Mouse (Mus musculus) MEL (cell line): ENCODE data around the gene Abca3.

Experiments
- CHD1 ChIP-seq: IDR thresholded peaks from 2 replicates; pipeline ENCODE4 v1.6.1; 2012; ENCODE audit warnings: low read depth, mild to moderate bottlenecking, inconsistent platforms, low read length, improper control_type of control experiment
- CTCF ChIP-seq, 3 experiments: IDR thresholded peaks in 2 of 3; conservative IDR thresholded peaks in 1 of 3; 2 replicates each; pipeline ENCODE4 v1.5.1; 2011 to 2012; ENCODE audit warnings: low read length in 3 of 3, low read depth in 2 of 3, mild to moderate bottlenecking in 2 of 3, improper control_type of control experiment in 1 of 3, inconsistent platforms in 1 of 3, mixed read lengths in 1 of 3, moderate library complexity in 1 of 3; ENCODE audit not compliant: control insufficient read depth in 1 of 3, insufficient read depth in 1 of 3, poor library complexity in 1 of 3, severe bottlenecking in 1 of 3
- EP300 ChIP-seq, 2 experiments: IDR thresholded peaks; 2 replicates each; pipeline ENCODE4 v1.6.1; 2011; ENCODE audit warnings: improper control_type of control experiment in 2 of 2, low read length in 2 of 2, low read depth in 1 of 2, mild to moderate bottlenecking in 1 of 2
- KAT2A ChIP-seq: conservative IDR thresholded peaks from 2 replicates; pipeline ENCODE4 v1.6.1; 2012; ENCODE audit warnings: low read depth, low read length, improper control_type of control experiment, inconsistent platforms
- POLR2A ChIP-seq, 2 experiments: IDR thresholded peaks; 2 replicates each; pipeline ENCODE4 v1.6.1; 2011 to 2012; ENCODE audit warnings: low read length in 2 of 2, mild to moderate bottlenecking in 2 of 2, control low read depth in 1 of 2, improper control_type of control experiment in 1 of 2, low read depth in 1 of 2, moderate library complexity in 1 of 2; ENCODE audit not compliant: control insufficient read depth in 1 of 2, insufficient read depth in 1 of 2, poor library complexity in 1 of 2
- POLR2AphosphoS2 ChIP-seq: IDR thresholded peaks from 2 replicates; pipeline ENCODE4 v1.6.1; 2011; ENCODE audit warnings: low read length, improper control_type of control experiment
- TAL1 ChIP-seq: IDR thresholded peaks from 2 replicates; pipeline ENCODE4 v1.6.1; 2012; ENCODE audit warnings: mild to moderate bottlenecking, inconsistent platforms, low read length, moderate library complexity, mixed read lengths
- USF1 ChIP-seq: IDR thresholded peaks from 2 replicates; pipeline ENCODE4 v1.6.1; 2014; ENCODE audit warnings: low read depth, mild to moderate bottlenecking, inconsistent platforms, low read length, improper control_type of control experiment, moderate library complexity
- ZMIZ1 ChIP-seq: IDR thresholded peaks from 2 replicates; pipeline ENCODE4 v1.6.1; 2012; ENCODE audit warnings: low read depth, mild to moderate bottlenecking, inconsistent platforms, low read length, improper control_type of control experiment, moderate library complexity

GRCm38 (mm10) chr17:24414230-24414976 lies 62.7 kb downstream of the Abca3 start, which contains the start of gene Rnps1:
- TF ChIP-seq EP300 (IDR thresholded peaks at IDR 0.05; ENCODE audit: low read depth in 1 of 2, low read length in 2 of 2) (no peak), CTCF (IDR thresholded peaks at IDR 0.05 in 2 of 3, conservative IDR thresholded peaks at IDR 0.05 in 1 of 3; ENCODE audit: control insufficient read depth in 1 of 3, insufficient read depth in 1 of 3, low read depth in 2 of 3, low read length in 3 of 3, poor library complexity in 1 of 3, severe bottlenecking in 1 of 3) (no peak), TAL1 (no peak), POLR2AphosphoS2 (peak; percentile 69), KAT2A (peak; percentile 83), USF1 (no peak), ZMIZ1 (no peak), CHD1 (no peak), POLR2A (IDR thresholded peaks at IDR 0.05; ENCODE audit: control insufficient read depth in 1 of 2, insufficient read depth in 1 of 2, low read depth in 1 of 2, low read length in 2 of 2, poor library complexity in 1 of 2) (peak; percentile 61 to 84)
